Mouse (Mus musculus): ENCODE measurements around the gene Pfn1. TPM values are rescaled to one million over a fixed set of nuclear protein-coding genes. Genes with fewer than 3 reads are reported as not detected.

Pfn1 gene
- polyA plus RNA-seq, 1 experiment, result 273 TPM

DNA sequence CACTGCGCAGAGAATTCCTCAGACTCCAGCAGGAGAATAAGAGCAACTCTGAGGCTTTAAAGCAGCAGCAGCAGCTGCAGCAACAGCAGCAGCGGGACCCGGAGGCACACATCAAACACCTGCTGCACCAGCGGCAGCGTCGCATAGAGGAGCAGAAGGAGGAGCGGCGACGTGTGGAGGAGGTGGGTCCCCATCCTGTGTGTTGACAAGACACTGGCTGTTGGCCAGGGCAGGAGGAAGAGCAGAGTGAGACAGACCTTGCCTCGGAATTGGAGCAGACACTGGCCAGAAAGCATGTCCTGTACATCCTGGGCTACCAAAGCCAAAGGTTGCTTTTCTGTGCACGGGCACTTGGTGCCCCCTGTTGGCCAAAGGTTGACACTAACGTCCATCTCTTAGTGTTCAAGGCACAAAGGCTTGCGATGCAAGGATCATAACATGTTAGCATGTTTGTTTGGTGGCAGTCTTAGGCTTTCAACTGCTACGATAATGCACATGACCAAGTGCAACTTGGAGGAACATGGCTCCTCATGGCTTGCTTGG is 49.3 kb downstream of the Pfn1 start:
- peak; percentile 58 to 84 for DNase-seq (ENCODE audit: extremely low spot score in 1 of 2, low spot score in 1 of 2)

Other genes with a start within 250 kb of the Pfn1 start
- gene Pelp1, start 244.6 kb downstream of the Pfn1 start, polyA plus RNA-seq (2012; rRNA removed), result 19.3 and 20.9 TPM in 2 replicates
- 64.1 and 69.8 TPM in 2 replicates for gene Arrb2, start 222.0 kb downstream of the Pfn1 start, polyA plus RNA-seq (2012; rRNA removed)
- 15.8 and 17.3 TPM in 2 replicates for gene Med11, start 202.7 kb downstream of the Pfn1 start, polyA plus RNA-seq (2012; rRNA removed)
- 0.57 and 0.72 TPM in 2 replicates for gene Zmynd15, start 195.2 kb downstream of the Pfn1 start, polyA plus RNA-seq (2012; rRNA removed)
- 3.2 and 3.7 TPM in 2 replicates for gene Cxcl16, start 194.7 kb downstream of the Pfn1 start, polyA plus RNA-seq (2012; rRNA removed)
- gene Tm4sf5, start 149.4 kb downstream of the Pfn1 start, polyA plus RNA-seq (2012; rRNA removed), result 0.65 and 1.1 TPM in 2 replicates
- 1.6 and 4.3 TPM in 2 replicates for gene Vmo1, start 140.0 kb downstream of the Pfn1 start, polyA plus RNA-seq (2012; rRNA removed)
- gene Gltpd2, start 135.4 kb downstream of the Pfn1 start, polyA plus RNA-seq (2012; rRNA removed), result 0.13 TPM in 1 of 2 replicates, not detected in the other
- 245 and 249 TPM in 2 replicates for gene Psmb6, start 129.3 kb downstream of the Pfn1 start, polyA plus RNA-seq (2012; rRNA removed)
- not detected in 2 replicates for gene Gm40193, start 121.7 kb downstream of the Pfn1 start, polyA plus RNA-seq (2012; rRNA removed)
- 23.4 and 28.6 TPM in 2 replicates for gene Pld2, start 114.6 kb downstream of the Pfn1 start, polyA plus RNA-seq (2012; rRNA removed)
- gene Mink1, start 91.8 kb downstream of the Pfn1 start, polyA plus RNA-seq (2012; rRNA removed), result 285 and 322 TPM in 2 replicates
- not detected in 2 replicates for gene 4930544D05Rik, start 38.8 kb downstream of the Pfn1 start, polyA plus RNA-seq (2012; rRNA removed)
- 0.30 and 0.42 TPM in 2 replicates for gene Chrne, start 35.4 kb downstream of the Pfn1 start, polyA plus RNA-seq (2012; rRNA removed)
- not detected in 2 replicates for gene Gp1ba, start 15.5 kb downstream of the Pfn1 start, polyA plus RNA-seq (2012; rRNA removed)
- gene Rnf167, start 7.4 kb downstream of the Pfn1 start, polyA plus RNA-seq (2012; rRNA removed), result 119 and 125 TPM in 2 replicates
- gene Slc25a11, start 7.2 kb downstream of the Pfn1 start, polyA plus RNA-seq (2012; rRNA removed), result 132 and 138 TPM in 2 replicates
- gene Eno3, start 2.6 kb upstream of the Pfn1 start, polyA plus RNA-seq (2012; rRNA removed), result 23.9 and 28.4 TPM in 2 replicates
- gene Spag7, start 14.8 kb upstream of the Pfn1 start, polyA plus RNA-seq (2012; rRNA removed), result 93.4 and 104 TPM in 2 replicates
- 95.6 and 121 TPM in 2 replicates for gene Camta2, start 33.5 kb upstream of the Pfn1 start, polyA plus RNA-seq (2012; rRNA removed)
- gene Inca1, start 45.5 kb upstream of the Pfn1 start, polyA plus RNA-seq (2012; rRNA removed), result 3.5 and 3.9 TPM in 2 replicates
- gene Kif1c, start 45.9 kb upstream of the Pfn1 start, polyA plus RNA-seq (2012; rRNA removed), result 45.2 and 48.5 TPM in 2 replicates
- 8.7 and 9.8 TPM in 2 replicates for gene Zfp3, start 109.6 kb upstream of the Pfn1 start, polyA plus RNA-seq (2012; rRNA removed)
- 0.08 TPM in 1 of 2 replicates, not detected in the other for gene Scimp, start 157.9 kb upstream of the Pfn1 start, polyA plus RNA-seq (2012; rRNA removed)
- 35.3 and 40.6 TPM in 2 replicates for gene Rabep1, start 190.1 kb upstream of the Pfn1 start, polyA plus RNA-seq (2012; rRNA removed)

Data from frontal cortex, adult 2 months (tissue).